12 mouse cellular contexts compared by ENCODE assay signal in genomic region chr19:46978920-46979780, GRCm38 (mm10). TPM values are rescaled to one million over a fixed set of nuclear protein-coding genes. Genes with fewer than 3 reads are reported as not detected.
DNase-seq lines count a peak whose midpoint lies in the region; ATAC-seq and TF ChIP-seq lines count a peak whose summit lies in the region.
"Had no signal": no experiment of that assay in that cellular context is flagged by ENCODE, and none has a peak within 500 bp of the region (broad histone marks: within the 10 kb centered on the region; RNA-seq: fewer than 3 reads in every experiment).

No protein-coding gene starts in this region.

- no peak overlapping the region for H3K4me3 ChIP-seq in liver, adult 2 months (ENCODE audit: insufficient read depth, low read depth, low read length)
- H3K4me3 ChIP-seq in liver, embryonic 11.5 days (ENCODE audit: low read depth, low read length): no peak overlapping the region
- H3K4me3 ChIP-seq: limb, embryonic 15.5 days had no signal

- H3K4me2 ChIP-seq in liver, embryonic 11.5 days: no peak overlapping the region
- H3K4me2 ChIP-seq: limb, embryonic 15.5 days had no signal

- no peaks in the 10 kb centered on the region for H3K9me3 ChIP-seq in liver, embryonic 11.5 days (ENCODE audit: control insufficient read depth, low read length)
- H3K9me3 ChIP-seq: limb, embryonic 15.5 days had no signal

- H3K36me3 ChIP-seq in liver, adult 2 months (ENCODE audit: control insufficient read depth, insufficient read depth, low read length): no peaks in the 10 kb centered on the region
- no peaks in the 10 kb centered on the region for H3K36me3 ChIP-seq in liver, embryonic 11.5 days (ENCODE audit: control insufficient read depth, insufficient read depth, low read length)
- H3K36me3 ChIP-seq: limb, embryonic 15.5 days had no signal

- intact Hi-C loops in gastrocnemius, postnatal 14 days (cut with DNase I; ENCODE audit: low total_unique reads): no loop called here

- peak; percentile 90 for DNase-seq in liver, adult 2 months (ENCODE audit: extremely low read depth, low read depth, low spot score)
- DNase-seq in liver, embryonic 11.5 days (ENCODE audit: low spot score): no peak
- peak; percentile 86 for DNase-seq in adrenal gland, adult 2 months
- peak; percentile 49 for DNase-seq in gastrocnemius, postnatal 14 days
- peak; percentile 66 for DNase-seq in skeletal muscle tissue, adult 2 months (ENCODE audit: low read depth, low spot score)
- no peak for DNase-seq in frontal cortex, postnatal 25 days (ENCODE audit: low spot score in 2 of 2)
- DNase-seq in cerebellum, postnatal 25 days: no peak
- DNase-seq in urinary bladder, adult 18-20 months (ENCODE audit: low spot score in 2 of 2): no peak
- DNase-seq: cerebellum, adult 18-20 months; right cerebral cortex, adult 18-20 months; thymus, adult 18-20 months had no signal

- TF ChIP-seq CTCF in liver, adult 2 months (IDR thresholded peaks at IDR 0.05; ENCODE audit: low read depth, low read length): peak; percentile 51

- ATAC-seq in liver, embryonic 11.5 days (replicated peaks; ENCODE audit: low FRiP score): no peak

- no peaks in the 10 kb centered on the region for H3K79me2 ChIP-seq in liver, adult 2 months (ENCODE audit: control insufficient read depth, insufficient read depth, low read length)

- 44% methylated on average over 17 of the region's 17 CpGs for WGBS in liver, adult 2 months
- WGBS in liver, embryonic 11.5 days: 72% methylated on average over 17 of the region's 17 CpGs

- no peak for TF ChIP-seq POLR2A in liver, adult 2 months (IDR thresholded peaks at IDR 0.05; ENCODE audit: extremely low read depth, insufficient read depth, low read length)

- peak overlapping the region; percentile 91 for H3K27ac ChIP-seq in liver, adult 2 months (replicated peaks; ENCODE audit: insufficient read depth, low read depth, low read length)
- no peak overlapping the region for H3K27ac ChIP-seq in liver, embryonic 11.5 days (ENCODE audit: low read depth, low read length)
- H3K27ac ChIP-seq: limb, embryonic 15.5 days had no signal

- H3K9ac ChIP-seq in liver, adult 2 months (ENCODE audit: low read depth, low read length): 0 out of 2 replicates have a peak overlapping the region, but pooled peaks have one; percentile 28
- no peak overlapping the region for H3K9ac ChIP-seq in liver, embryonic 11.5 days (ENCODE audit: low read depth, low read length)
- H3K9ac ChIP-seq: limb, embryonic 15.5 days had no signal

- H3K27me3 ChIP-seq in liver, adult 2 months (ENCODE audit: control insufficient read depth, insufficient read depth, low read length): no peaks in the 10 kb centered on the region
- no peaks in the 10 kb centered on the region for H3K27me3 ChIP-seq in liver, embryonic 11.5 days (replicated peaks; ENCODE audit: control insufficient read depth, insufficient read depth, low read length)
- H3K27me3 ChIP-seq: limb, embryonic 15.5 days had no signal

- peaks cover 42% of the 10 kb centered on the region for H3K4me1 ChIP-seq in liver, adult 2 months (ENCODE audit: control insufficient read depth, insufficient read depth, low read length)
- peaks cover 29% of the 10 kb centered on the region for H3K4me1 ChIP-seq in liver, embryonic 11.5 days (replicated peaks; ENCODE audit: control insufficient read depth, insufficient read depth, low read length)

RNA-seq across cellular contexts. Expression of gene Ina, which starts 35.3 kb away (rescaled TPM):
- total RNA-seq in liver, adult 2 months (2014; rRNA removed): under 0.01 TPM in 1 of 2 replicates, not detected in the other
- not detected in 2 replicates for polyA plus RNA-seq in liver, adult 2 months (2012; rRNA removed)
- 0.26 and 0.53 TPM in 2 replicates for polyA plus RNA-seq in liver, embryonic 11.5 days (2014; fragmentation: Nextera tagmentation; extraction: Ambion mirVana)
- 1 to 10 TPM; 5.5 to 7.7 TPM for total RNA-seq in adrenal gland, adult 2 months (2021)
- polyA plus RNA-seq in adrenal gland, adult 2 months (2012; rRNA removed): 4.4 and 5.0 TPM in 2 replicates
- not detected for total RNA-seq in gastrocnemius, postnatal 14 days (2021)

RNA-seq across cellular contexts. Expression of gene Nt5c2, which starts 35.8 kb away (rescaled TPM):
- total RNA-seq in liver, adult 2 months (2014; rRNA removed): 12.6 and 14.8 TPM in 2 replicates
- 7.4 and 7.5 TPM in 2 replicates for polyA plus RNA-seq in liver, adult 2 months (2012; rRNA removed)
- polyA plus RNA-seq in liver, embryonic 11.5 days (2014; fragmentation: Nextera tagmentation; extraction: Ambion mirVana): 107 and 110 TPM in 2 replicates
- 10 to 100 TPM; 61.8 to 66.2 TPM for total RNA-seq in adrenal gland, adult 2 months (2021)
- polyA plus RNA-seq in adrenal gland, adult 2 months (2012; rRNA removed): 11.6 and 11.9 TPM in 2 replicates
- 10 to 100 TPM; 17.5 to 23.0 TPM for total RNA-seq in gastrocnemius, postnatal 14 days (2021)

Comparison
In these comparisons a context has a peak if more than half of its experiments do, and no peak if none do; other contexts are left out.
1. DNase-seq: peak in liver, adult 2 months (single experiment), adrenal gland, adult 2 months (single experiment), gastrocnemius, postnatal 14 days (single experiment) and skeletal muscle tissue, adult 2 months (single experiment); none in liver, embryonic 11.5 days (single experiment), frontal cortex, postnatal 25 days (0 of 2), cerebellum, postnatal 25 days (0 of 2) and urinary bladder, adult 18-20 months (0 of 2).